Mouse (Mus musculus) CH12.LX (cell line): ENCODE measurements at regions not wholly inside any gene's neighbourhood (a gene's known extent, or its start where the extent isn't known, plus 50 kb on each side); places are given as distances from the start of the nearest gene placed in this dataset.

Experiments used
- DNase-seq: peaks from one replicate; pipeline ENCODE4 v3.0.0-alpha.2; 2013; ENCODE audit errors: extremely low read depth
- H3K27ac ChIP-seq: 2 replicates; pipeline ENCODE4 v1.5.1; 2012; ENCODE audit warnings: low read depth, mild to moderate bottlenecking, control low read depth, moderate library complexity; ENCODE audit not compliant: insufficient read depth
- H3K27me3 ChIP-seq: replicated peaks from 2 replicates; pipeline ENCODE3; 2012; ENCODE audit warnings: inconsistent platforms
- H3K36me3 ChIP-seq, 2 experiments: replicated peaks in 1 of 2; 2 replicates each; pipeline versions ENCODE3 to v1.6.1; 2012; ENCODE audit warnings: inconsistent platforms in 1 of 2, low read length in 1 of 2, mild to moderate bottlenecking in 1 of 2, mixed read lengths in 1 of 2, moderate library complexity in 1 of 2; ENCODE audit not compliant: control insufficient read depth in 1 of 2, insufficient read depth in 1 of 2
- H3K4me1 ChIP-seq, 2 experiments: 2 replicates each; pipeline ENCODE4 v1.6.1; 2012; ENCODE audit warnings: inconsistent platforms in 1 of 2, moderate library complexity in 1 of 2; ENCODE audit not compliant: insufficient read depth in 2 of 2, control insufficient read depth in 1 of 2
- H3K4me2 ChIP-seq: 2 replicates; pipeline ENCODE4 v1.6.1; 2012; ENCODE audit warnings: low read depth, mild to moderate bottlenecking, control low read depth; ENCODE audit not compliant: poor library complexity, insufficient read depth, severe bottlenecking
- H3K4me3 ChIP-seq, 3 experiments: fragments of 150-350 bp in 1 of 3; sonication (generic) in 1 of 3; replicated peaks in 1 of 3; 2 replicates each; pipeline versions ENCODE3 to v1.5.1; 2011 to 2012; ENCODE audit warnings: low read depth in 2 of 3, low read length in 2 of 3, mild to moderate bottlenecking in 2 of 3, moderate library complexity in 2 of 3, control low read depth in 1 of 3, improper control_type of control experiment in 1 of 3, inconsistent platforms in 1 of 3, mixed read lengths in 1 of 3; ENCODE audit not compliant: poor library complexity in 1 of 3
- H3K79me2 ChIP-seq: replicated peaks from 2 replicates; pipeline ENCODE4 v1.6.1; 2012; ENCODE audit warnings: mild to moderate bottlenecking, moderate library complexity; ENCODE audit not compliant: control insufficient read depth, poor library complexity, insufficient read depth, severe bottlenecking; ENCODE audit errors: extremely low read depth
- H3K9ac ChIP-seq: 2 replicates; pipeline ENCODE4 v1.6.1; 2012; ENCODE audit warnings: low read depth, mild to moderate bottlenecking, control low read depth, moderate library complexity; ENCODE audit not compliant: insufficient read depth
- H3K9me3 ChIP-seq: replicated peaks from 2 replicates; pipeline ENCODE3; 2012; ENCODE audit warnings: low read length, inconsistent platforms, mixed read lengths
- BHLHE40 ChIP-seq: IDR thresholded peaks from 2 replicates; pipeline ENCODE4 v1.6.1; 2011; ENCODE audit warnings: mild to moderate bottlenecking, low read depth, low read length, improper control_type of control experiment
- CHD1 ChIP-seq: IDR thresholded peaks from 2 replicates; pipeline ENCODE4 v1.6.1; 2012; ENCODE audit warnings: low read depth, low read length, improper control_type of control experiment, inconsistent platforms
- CTCF ChIP-seq, 2 experiments: IDR thresholded peaks in 1 of 2; conservative IDR thresholded peaks in 1 of 2; 2 replicates each; pipeline ENCODE4 v1.5.1; 2011 to 2012; ENCODE audit warnings: low read depth in 2 of 2, low read length in 2 of 2, improper control_type of control experiment in 1 of 2, inconsistent platforms in 1 of 2, mild to moderate bottlenecking in 1 of 2, moderate library complexity in 1 of 2
- E2F4 ChIP-seq: IDR thresholded peaks from 2 replicates; pipeline ENCODE4 v1.6.1; 2011; ENCODE audit warnings: low read depth, low read length, improper control_type of control experiment; ENCODE audit not compliant: insufficient replicate concordance
- ELF1 ChIP-seq: IDR thresholded peaks from 2 replicates; pipeline ENCODE4 v1.6.1; 2014; ENCODE audit warnings: low read depth, mild to moderate bottlenecking, inconsistent platforms, low read length, improper control_type of control experiment
- EP300 ChIP-seq: IDR thresholded peaks from 2 replicates; pipeline ENCODE4 v1.6.1; 2011; ENCODE audit warnings: low read length, improper control_type of control experiment
- ETS1 ChIP-seq: conservative IDR thresholded peaks from 2 replicates; pipeline ENCODE4 v1.6.1; 2012; ENCODE audit warnings: low read depth, mild to moderate bottlenecking, inconsistent platforms, low read length, improper control_type of control experiment, moderate library complexity
- GABPA ChIP-seq: IDR thresholded peaks from 2 replicates; pipeline ENCODE4 v1.6.1; 2012; ENCODE audit warnings: low read depth, low read length, improper control_type of control experiment, inconsistent platforms; ENCODE audit not compliant: insufficient replicate concordance
- KAT2A ChIP-seq: IDR thresholded peaks from 2 replicates; pipeline ENCODE4 v1.6.1; 2012; ENCODE audit warnings: low read length, improper control_type of control experiment, inconsistent platforms; ENCODE audit not compliant: insufficient replicate concordance
- MAZ ChIP-seq: IDR thresholded peaks from 2 replicates; pipeline ENCODE4 v1.6.1; 2012; ENCODE audit warnings: low read depth, mild to moderate bottlenecking, inconsistent platforms, low read length, improper control_type of control experiment, moderate library complexity
- MEF2A ChIP-seq: IDR thresholded peaks from 2 replicates; pipeline ENCODE4 v1.6.1; 2014; ENCODE audit warnings: low read depth, mild to moderate bottlenecking, inconsistent platforms, low read length, improper control_type of control experiment, borderline replicate concordance
- MXI1 ChIP-seq: IDR thresholded peaks from 2 replicates; pipeline ENCODE4 v1.6.1; 2011; ENCODE audit warnings: mild to moderate bottlenecking, low read depth, low read length, improper control_type of control experiment
- MYC ChIP-seq: IDR thresholded peaks from 2 replicates; pipeline ENCODE4 v1.6.1; 2011; ENCODE audit warnings: low read depth, mild to moderate bottlenecking, improper control_type of control experiment, low read length
- NELFE ChIP-seq: IDR thresholded peaks from 2 replicates; pipeline ENCODE4 v1.6.1; 2011; ENCODE audit warnings: low read depth, low read length, improper control_type of control experiment
- PAX5 ChIP-seq: IDR thresholded peaks from 2 replicates; pipeline ENCODE4 v1.6.1; 2012; ENCODE audit warnings: low read length, inconsistent platforms, mixed read lengths
- POLR2A ChIP-seq: IDR thresholded peaks from 2 replicates; pipeline ENCODE4 v1.6.1; 2011; ENCODE audit warnings: low read depth, mild to moderate bottlenecking, improper control_type of control experiment, low read length
- POLR2AphosphoS2 ChIP-seq: IDR thresholded peaks from 2 replicates; pipeline ENCODE4 v1.6.1; 2011; ENCODE audit warnings: low read depth, low read length, improper control_type of control experiment
- RAD21 ChIP-seq: IDR thresholded peaks from 2 replicates; pipeline ENCODE4 v1.6.1; 2011; ENCODE audit warnings: low read depth, mild to moderate bottlenecking, low read length, improper control_type of control experiment, moderate library complexity
- SIN3A ChIP-seq: IDR thresholded peaks from 2 replicates; pipeline ENCODE4 v1.6.1; 2012; ENCODE audit warnings: low read length, improper control_type of control experiment, inconsistent platforms
- SMC3 ChIP-seq: IDR thresholded peaks from 2 replicates; pipeline ENCODE4 v1.6.1; 2011; ENCODE audit warnings: low read depth, low read length, improper control_type of control experiment
- TBP ChIP-seq: conservative IDR thresholded peaks from 2 replicates; pipeline ENCODE4 v1.6.1; 2011; ENCODE audit warnings: low read depth, low read length, improper control_type of control experiment
- ZC3H11A ChIP-seq: IDR thresholded peaks from 2 replicates; pipeline ENCODE4 v1.6.1; 2012; ENCODE audit warnings: low read depth, mild to moderate bottlenecking, inconsistent platforms, low read length, improper control_type of control experiment
- ZKSCAN1 ChIP-seq: IDR thresholded peaks from 2 replicates; pipeline ENCODE4 v1.6.1; 2012; ENCODE audit warnings: low read depth, inconsistent platforms, low read length, improper control_type of control experiment, borderline replicate concordance
- dilution Hi-C: fragments of 300-500 bp; cut with MboI; formaldehyde crosslinking; loops from 2 replicates; pipeline ENCODE4 v1.14.3; 2020; ENCODE audit warnings: low sequenced_read_pairs; ENCODE audit not compliant: extremely low pct_unique_long_range_greater_than_20kb, extremely low pct_ligation_motif_present
- in situ Hi-C: fragments of 300-500 bp; cut with MboI; formaldehyde crosslinking; loops from 3 replicates; pipeline ENCODE4 v1.14.3; 2019; ENCODE audit warnings: low sequenced_read_pairs, low pct_ligation_motif_present, low pct_unique_long_range_greater_than_20kb, mixed read lengths

GRCm38 (mm10) chr6:100496135-100496534 lies 174.8 kb downstream of the Shq1 start:
- H3K27ac ChIP-seq, result no peak overlapping the region
- in situ Hi-C loops (no loop called here), dilution Hi-C loops (no loop called here)
- H3K79me2 ChIP-seq, result no peaks in the 10 kb centered on the region
- no peak for DNase-seq
- H3K4me2 ChIP-seq, result no peak overlapping the region
- no peaks in the 10 kb centered on the region for H3K36me3 ChIP-seq
- H3K27me3 ChIP-seq, result no peaks in the 10 kb centered on the region
- H3K4me1 ChIP-seq, result peaks cover 4 to 11% of the 10 kb centered on the region in 2 experiments; a peak in 2 of 4 replicates
- no peak overlapping the region for H3K4me3 ChIP-seq
- no peak for TF ChIP-seq POLR2A
- TF ChIP-seq SIN3A, result no peak
- no peak for TF ChIP-seq PAX5
- no peak for TF ChIP-seq NELFE
- no peak for TF ChIP-seq POLR2AphosphoS2
- no peak for TF ChIP-seq BHLHE40
- no peak for TF ChIP-seq EP300
- TF ChIP-seq ELF1, result no peak
- no peak for TF ChIP-seq CHD1
- H3K9me3 ChIP-seq, result no peaks in the 10 kb centered on the region
- H3K9ac ChIP-seq, result no peak overlapping the region

- Histone ChIP-seq H3K36me3 (no peaks in the 10 kb centered on the region), H3K27me3 (no peaks in the 10 kb centered on the region), H3K79me2 (no peaks in the 10 kb centered on the region), H3K9ac (no peak overlapping the region), H3K9me3 (no peaks in the 10 kb centered on the region), H3K4me1 (peaks cover 4 to 11% of the 10 kb centered on the region in 2 experiments; a peak in 2 of 4 replicates), H3K4me2 (no peak overlapping the region), H3K27ac (no peak overlapping the region), H3K4me3 (no peak overlapping the region)
- no peak for TF ChIP-seq E2F4
- no peak for TF ChIP-seq RAD21
- TF ChIP-seq ELF1, result no peak
- TF ChIP-seq ZKSCAN1, result no peak
- TF ChIP-seq ZC3H11A, result no peak
- no peak for TF ChIP-seq MEF2A
- no peak for TF ChIP-seq MYC
- no peak for TF ChIP-seq SMC3
- TF ChIP-seq SIN3A, result no peak
- TF ChIP-seq GABPA, result no peak
- TF ChIP-seq KAT2A, result no peak
- TF ChIP-seq CTCF (conservative IDR thresholded peaks at IDR 0.05 in 1 of 2, IDR thresholded peaks at IDR 0.05 in 1 of 2; ENCODE audit: low read depth in 2 of 2, low read length in 2 of 2), result no peak
- TF ChIP-seq MAZ, result no peak
- no peak for TF ChIP-seq PAX5
- TF ChIP-seq TBP, result no peak
- no peak for TF ChIP-seq ETS1
- TF ChIP-seq MXI1, result no peak
- TF ChIP-seq CHD1, result no peak
- no peak for DNase-seq
- dilution Hi-C loops (no loop called here), in situ Hi-C loops (no loop called here)
Measured at GRCm38 (mm10) chr6:100495131-100495530, 175.8 kb downstream of the Shq1 start.
